Mouse (Mus musculus) heart, embryonic 10.5 days (tissue): Measurements from ENCODE around the gene Tmeff1. TPM values are rescaled to one million over a fixed set of nuclear protein-coding genes. Genes with fewer than 3 reads are reported as not detected.

ENCODE experiments used
- DNase-seq: peaks from one replicate; pipeline ENCODE4 v3.0.0-alpha.2; 2017; ENCODE audit warnings: low spot score
- H3K27ac ChIP-seq: fragments of 300-500 bp; sonication (generic); 2 replicates; pipeline ENCODE4 v1.5.1; 2016; ENCODE audit warnings: mild to moderate bottlenecking
- H3K27me3 ChIP-seq: fragments of 300-500 bp; sonication (generic); 2 replicates; pipeline ENCODE4 v1.6.1; 2016; ENCODE audit warnings: mild to moderate bottlenecking; ENCODE audit not compliant: poor library complexity, insufficient read depth, severe bottlenecking
- H3K36me3 ChIP-seq: fragments of 300-500 bp; sonication (generic); 2 replicates; pipeline ENCODE4 v1.6.1; 2016; ENCODE audit warnings: mild to moderate bottlenecking, moderate library complexity
- H3K4me1 ChIP-seq: fragments of 300-500 bp; sonication (generic); 2 replicates; pipeline ENCODE4 v1.6.1; 2016; ENCODE audit warnings: mild to moderate bottlenecking
- H3K4me3 ChIP-seq: fragments of 300-500 bp; sonication (generic); 2 replicates; pipeline ENCODE4 v1.5.1; 2016; ENCODE audit warnings: mild to moderate bottlenecking, moderate library complexity
- H3K9me3 ChIP-seq: fragments of 300-500 bp; sonication (generic); 2 replicates; pipeline ENCODE4 v1.6.1; 2016; ENCODE audit warnings: mild to moderate bottlenecking, moderate library complexity
- WGBS: fragments of 180-500 bp; shearing (Covaris S2); methylation state at CpG from one replicate; pipeline ENCODE4 v1.1.7; 2016; 5-methylcytosine and 5-hydroxymethylcytosine counted together
- polyA plus RNA-seq: library from polyadenylated mRNA; unstranded; fragments of >200 nt; fragmentation: Nextera tagmentation; extraction: Ambion mirVana; gene quantifications from 2 replicates; pipeline ENCODE4 v1.2.1, GENCODE M21; 2016

The Tmeff1 gene
- polyA plus RNA-seq, 1 experiment from 2014 or later = 76.4 TPM

DNA sequence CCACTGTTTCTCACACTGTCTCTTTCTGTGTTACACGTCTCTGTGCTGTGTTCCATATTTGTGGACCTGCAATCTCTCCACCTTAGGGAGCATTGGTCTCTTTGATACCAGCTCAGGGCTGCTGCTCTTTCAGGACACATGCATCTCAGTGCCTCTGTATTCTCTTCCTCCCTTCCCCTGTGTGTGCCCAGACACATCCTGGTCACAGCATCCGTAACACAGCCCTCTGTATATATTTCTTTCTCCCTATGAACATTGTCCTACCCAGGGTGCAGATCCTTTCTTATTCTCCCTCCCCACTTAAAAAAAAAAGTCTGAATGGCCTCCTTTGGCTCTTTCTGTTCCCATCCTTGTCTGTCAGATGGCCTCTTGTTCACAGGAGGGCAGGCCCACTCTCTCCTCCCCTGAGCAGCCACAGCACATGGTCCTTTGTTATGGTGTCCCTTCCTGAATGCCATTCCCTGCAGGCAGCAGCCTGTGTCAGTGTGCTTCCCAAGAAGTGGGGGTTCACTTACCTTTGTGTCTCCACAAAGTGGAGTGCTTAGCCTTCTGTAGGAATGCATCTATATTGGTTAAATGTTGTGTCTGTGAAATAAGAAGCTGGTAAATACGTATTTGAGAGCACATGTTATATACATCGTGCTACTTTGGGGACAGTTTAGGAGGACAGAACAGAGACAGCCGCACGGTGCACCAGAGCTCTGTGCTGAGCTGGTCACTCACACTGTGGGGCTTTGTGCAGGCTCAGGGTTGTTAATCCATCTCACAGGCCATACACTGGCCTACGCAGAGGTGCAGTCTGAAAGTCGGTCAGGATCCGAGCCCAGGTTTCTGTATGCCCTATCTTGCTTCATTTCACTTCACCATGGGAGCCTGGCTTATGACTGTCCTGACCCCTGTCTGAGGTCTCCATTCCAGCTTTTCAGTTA lies 38.1 kb upstream of the Tmeff1 start:
- DNase-seq = no peak
- no peak overlapping the region for H3K4me3 ChIP-seq
- H3K27ac ChIP-seq = peak overlapping the region; percentile 3
- 64% methylated on average over 9 of the region's 9 CpGs for WGBS
- no peaks in the 10 kb centered on the region for H3K36me3 ChIP-seq
- peaks cover 74% of the 10 kb centered on the region for H3K4me1 ChIP-seq
- no peaks in the 10 kb centered on the region for H3K27me3 ChIP-seq
- no peaks in the 10 kb centered on the region for H3K9me3 ChIP-seq

- H3K9me3 ChIP-seq = no peaks in the 10 kb centered on the region
- DNase-seq = no peak
- no peaks in the 10 kb centered on the region for H3K27me3 ChIP-seq
- no peak overlapping the region for H3K4me3 ChIP-seq
- H3K4me1 ChIP-seq = peaks cover 57% of the 10 kb centered on the region
- 15% methylated on average over 6 of the region's 6 CpGs for WGBS
- peaks cover 14% of the 10 kb centered on the region for H3K36me3 ChIP-seq
- peak overlapping the region; percentile 42; the same call in 1 of the 2 replicates for H3K27ac ChIP-seq
These were observed 36.5 kb upstream of the Tmeff1 start for GRCm38 (mm10) chr4:48548393-48549045.

GRCm38 (mm10) chr4:48549661-48550060 lies 35.3 kb upstream of the Tmeff1 start:
- no peaks in the 10 kb centered on the region for H3K9me3 ChIP-seq
- H3K4me1 ChIP-seq = peaks cover 46% of the 10 kb centered on the region
- H3K36me3 ChIP-seq = peaks cover 21% of the 10 kb centered on the region
- no peak overlapping the region for H3K4me3 ChIP-seq
- no peak overlapping the region for H3K27ac ChIP-seq
- 73% methylated on average over 5 of the region's 5 CpGs for WGBS
- no peaks in the 10 kb centered on the region for H3K27me3 ChIP-seq
- DNase-seq = no peak

DNA sequence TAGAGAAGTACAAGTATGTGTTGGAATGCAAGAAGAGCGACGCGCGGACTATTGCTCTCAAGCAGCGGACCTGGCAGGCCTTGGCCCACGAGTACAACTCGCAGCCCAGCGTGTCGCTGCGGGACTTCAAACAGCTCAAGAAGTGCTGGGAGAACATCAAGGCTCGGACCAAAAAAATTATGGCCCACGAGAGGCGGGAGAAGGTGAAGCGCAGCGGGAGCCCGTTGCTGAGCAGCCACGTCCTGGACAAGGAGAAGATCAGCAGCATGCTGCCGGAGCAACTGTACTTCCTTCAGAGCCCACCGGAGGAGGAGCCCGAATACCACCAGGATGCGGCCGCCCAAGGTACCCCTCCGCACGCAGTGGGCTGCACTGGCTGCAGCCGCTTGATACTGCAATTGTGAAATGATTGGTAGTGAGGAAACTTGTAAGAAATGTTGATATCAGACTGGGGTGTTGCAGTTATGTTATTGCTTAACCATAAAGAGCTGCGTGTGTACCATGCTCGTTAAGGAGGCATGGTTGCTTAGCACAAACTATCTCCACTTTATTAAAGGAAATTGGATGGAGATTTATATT lies 32.4 kb upstream of the Tmeff1 start:
- no peak overlapping the region for H3K27ac ChIP-seq
- 92% methylated on average over 27 of the region's 27 CpGs for WGBS

GRCm38 (mm10) chr4:48554132-48554531 lies 30.8 kb upstream of the Tmeff1 start:
- 85% methylated on average over 7 of the region's 7 CpGs for WGBS
- H3K36me3 ChIP-seq = peaks cover 45% of the 10 kb centered on the region

More for the DNA sequence above, 32.4 kb upstream of the Tmeff1 start:
- Histone ChIP-seq H3K36me3 (peaks cover 38% of the 10 kb centered on the region), H3K4me3 (no peak overlapping the region), H3K27me3 (no peaks in the 10 kb centered on the region), H3K9me3 (no peaks in the 10 kb centered on the region), H3K4me1 (peaks cover 17% of the 10 kb centered on the region)
- DNase-seq = no peak

GRCm38 (mm10) chr4:48555729-48556128 lies 29.2 kb upstream of the Tmeff1 start:
- H3K4me3 ChIP-seq = no peak overlapping the region
- DNase-seq = no peak
- H3K27me3 ChIP-seq = no peaks in the 10 kb centered on the region
- no peak overlapping the region for H3K27ac ChIP-seq
- WGBS = 29% methylated on average over 3 of the region's 3 CpGs
- no peaks in the 10 kb centered on the region; the same call in 1 of the 2 replicates for H3K4me1 ChIP-seq
- H3K36me3 ChIP-seq = peaks cover 58% of the 10 kb centered on the region
- no peaks in the 10 kb centered on the region for H3K9me3 ChIP-seq

More at GRCm38 (mm10) chr4:48554132-48554531, 30.8 kb upstream of the Tmeff1 start:
- Histone ChIP-seq H3K9me3 (no peaks in the 10 kb centered on the region), H3K27me3 (no peaks in the 10 kb centered on the region), H3K4me1 (peaks cover 1% of the 10 kb centered on the region), H3K27ac (no peak overlapping the region), H3K4me3 (no peak overlapping the region)
- DNase-seq = no peak

- Histone ChIP-seq H3K36me3 (peaks cover 70% of the 10 kb centered on the region), H3K27ac (no peak overlapping the region)
- DNase-seq = no peak
These were observed 25.3 kb upstream of the Tmeff1 start for GRCm38 (mm10) chr4:48559652-48560051.

DNA sequence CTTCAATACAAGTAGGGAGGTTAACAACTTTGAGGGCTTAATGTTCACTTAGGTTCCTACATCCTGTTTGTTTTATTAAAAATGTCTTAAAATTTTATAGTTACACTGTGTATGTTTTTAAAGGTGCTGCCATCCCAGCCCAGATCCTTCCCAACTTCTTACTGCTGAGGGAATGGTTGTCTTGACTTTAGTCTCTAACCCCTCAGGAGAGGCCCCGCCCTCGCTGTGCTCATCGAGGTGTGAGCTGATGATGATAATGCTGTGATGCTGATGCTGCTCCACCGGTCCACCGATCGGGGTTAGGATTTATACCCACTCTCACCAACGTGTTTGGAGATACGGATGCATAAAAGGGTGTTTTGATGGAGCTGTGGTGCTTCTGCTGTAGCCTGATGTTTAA lies 23.1 kb upstream of the Tmeff1 start:
- H3K36me3 ChIP-seq = peaks cover 60% of the 10 kb centered on the region
- H3K9me3 ChIP-seq = no peaks in the 10 kb centered on the region
- no peak overlapping the region for H3K27ac ChIP-seq
- H3K4me3 ChIP-seq = no peak overlapping the region
- H3K4me1 ChIP-seq = peaks cover 14% of the 10 kb centered on the region; the same call in 1 of the 2 replicates
- peak; percentile 64 for DNase-seq
- 89% methylated on average over 8 of the region's 8 CpGs for WGBS
- no peaks in the 10 kb centered on the region for H3K27me3 ChIP-seq

More at GRCm38 (mm10) chr4:48559652-48560051, 25.3 kb upstream of the Tmeff1 start:
- no peaks in the 10 kb centered on the region for H3K27me3 ChIP-seq
- WGBS = 91% methylated on average over 14 of the region's 14 CpGs
- no peaks in the 10 kb centered on the region for H3K9me3 ChIP-seq
- H3K4me1 ChIP-seq = peaks cover 2% of the 10 kb centered on the region; the same call in 1 of the 2 replicates
- H3K4me3 ChIP-seq = no peak overlapping the region

DNA sequence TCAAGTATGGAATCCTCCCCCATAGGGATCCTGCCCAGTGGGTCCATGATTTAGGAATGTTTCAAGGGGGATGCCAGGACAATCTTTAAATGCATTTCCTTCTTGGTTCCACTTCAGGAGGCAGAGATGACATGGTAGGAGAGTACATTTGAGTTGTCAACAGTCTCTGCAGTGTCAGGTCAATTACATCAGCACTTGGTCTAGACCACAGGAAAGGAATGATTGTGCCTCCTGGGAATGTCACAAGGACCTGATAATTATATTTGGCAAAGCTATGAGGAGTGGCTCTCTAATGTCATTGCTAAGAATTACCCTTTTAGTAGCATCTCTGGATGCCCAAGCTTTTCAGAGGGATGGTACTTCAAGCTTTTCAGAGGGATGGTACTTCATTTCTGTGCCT lies 20.0 kb upstream of the Tmeff1 start:
- H3K27ac ChIP-seq = no peak overlapping the region
- H3K4me3 ChIP-seq = no peak overlapping the region
- H3K36me3 ChIP-seq = peaks cover 42% of the 10 kb centered on the region
- peaks cover 23% of the 10 kb centered on the region for H3K4me1 ChIP-seq
- no peak for DNase-seq
- no peaks in the 10 kb centered on the region for H3K9me3 ChIP-seq
- no peaks in the 10 kb centered on the region for H3K27me3 ChIP-seq

DNA sequence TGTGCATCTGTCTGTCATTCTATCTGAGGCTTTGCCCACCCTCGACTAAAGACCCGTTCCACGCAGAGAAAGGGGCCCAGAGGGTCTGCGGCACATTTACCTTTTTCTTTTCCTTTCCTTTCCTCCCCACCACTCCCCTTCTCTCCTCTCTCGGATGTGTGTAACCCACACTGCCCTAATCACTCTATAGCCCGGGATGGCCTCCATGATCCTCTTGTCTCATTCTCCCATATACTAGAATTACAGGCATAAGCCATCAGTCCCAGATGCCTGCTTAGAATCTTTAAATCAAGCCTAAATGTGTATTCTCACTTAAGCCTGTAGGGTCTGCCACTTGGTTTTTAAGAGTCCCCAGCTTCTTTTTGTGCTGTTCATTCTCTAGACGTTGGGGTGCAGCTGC lies 8.6 kb upstream of the Tmeff1 start:
- no peaks in the 10 kb centered on the region for H3K36me3 ChIP-seq
- no peaks in the 10 kb centered on the region for H3K9me3 ChIP-seq
- H3K4me1 ChIP-seq = no peaks in the 10 kb centered on the region
- 83% methylated on average over 7 of the region's 7 CpGs for WGBS
- no peak for DNase-seq
- H3K27ac ChIP-seq = no peak overlapping the region
- no peak overlapping the region for H3K4me3 ChIP-seq
- no peaks in the 10 kb centered on the region for H3K27me3 ChIP-seq

DNA sequence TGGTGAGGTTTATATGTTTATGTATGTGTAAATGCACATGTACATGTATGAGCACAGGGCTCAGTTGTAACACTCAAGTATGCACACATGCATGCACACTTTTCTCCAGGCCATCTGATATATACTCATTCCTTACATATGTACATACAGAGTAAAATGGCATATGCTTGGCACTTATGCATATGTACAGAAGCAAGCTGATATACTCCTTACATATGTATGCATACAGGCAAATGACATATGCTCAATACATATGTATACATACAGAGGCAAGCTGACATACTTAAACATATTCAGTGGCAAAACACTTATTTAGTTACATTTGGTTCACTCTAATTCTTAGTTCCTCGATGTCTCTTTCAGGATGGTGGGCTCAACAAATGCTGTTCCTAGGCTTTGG lies 7.1 kb upstream of the Tmeff1 start:
- H3K27me3 ChIP-seq = no peaks in the 10 kb centered on the region
- DNase-seq = no peak
- 97% methylated on average over 1 of the region's 1 CpGs for WGBS

GRCm38 (mm10) chr4:48578399-48578798 lies 6.6 kb upstream of the Tmeff1 start:
- no peak overlapping the region for H3K4me3 ChIP-seq
- 55% methylated on average over 4 of the region's 4 CpGs for WGBS
- DNase-seq = no peak
- no peak overlapping the region for H3K27ac ChIP-seq
- no peaks in the 10 kb centered on the region for H3K27me3 ChIP-seq
- H3K36me3 ChIP-seq = no peaks in the 10 kb centered on the region
- no peaks in the 10 kb centered on the region for H3K4me1 ChIP-seq
- no peaks in the 10 kb centered on the region for H3K9me3 ChIP-seq

More for the DNA sequence above, 7.1 kb upstream of the Tmeff1 start:
- Histone ChIP-seq H3K9me3 (no peaks in the 10 kb centered on the region), H3K27ac (no peak overlapping the region), H3K36me3 (no peaks in the 10 kb centered on the region), H3K4me3 (no peak overlapping the region), H3K4me1 (no peaks in the 10 kb centered on the region)
